Mouse (Mus musculus) C2C12 (cell line): ENCODE results near the gene Cdc37l1.

ENCODE experiments used
- CEBPB ChIP-seq: IDR thresholded peaks from one replicate; pipeline ENCODE4 v1.6.1; 2011; ENCODE audit warnings: low read depth, mild to moderate bottlenecking, control low read depth, moderate library complexity
- CTCF ChIP-seq: IDR thresholded peaks from one replicate; pipeline ENCODE4 v1.5.1; 2011; ENCODE audit not compliant: control insufficient read depth, insufficient read depth, insufficient read length
- FOSL1 ChIP-seq: IDR thresholded peaks from one replicate; pipeline ENCODE4 v1.8.0; 2011; ENCODE audit warnings: mild to moderate bottlenecking, low read length; ENCODE audit not compliant: poor library complexity, insufficient read depth, severe bottlenecking
- MAX ChIP-seq: IDR thresholded peaks from one replicate; pipeline ENCODE4 v1.6.1; 2011; ENCODE audit warnings: mild to moderate bottlenecking, control low read depth
- MYOD1 ChIP-seq: IDR thresholded peaks from one replicate; pipeline ENCODE4 v1.6.1; 2011; ENCODE audit warnings: low read depth; ENCODE audit not compliant: control insufficient read depth, insufficient read length
- MYOG ChIP-seq: IDR thresholded peaks from one replicate; pipeline ENCODE4 v1.6.1; 2011; ENCODE audit not compliant: control insufficient read depth, insufficient read length; ENCODE audit errors: extremely low read depth
- USF1 ChIP-seq: IDR thresholded peaks from one replicate; pipeline ENCODE4 v1.6.1; 2011; ENCODE audit warnings: low read depth, mild to moderate bottlenecking, control low read depth, moderate library complexity

- TF ChIP-seq CTCF (no peak), USF1 (no peak), MAX (no peak), MYOG (no peak), MYOD1 (no peak), CEBPB (no peak), FOSL1 (no peak)
These were observed 56.0 kb downstream of the Cdc37l1 start for GRCm38 (mm10) chr19:29045956-29046650.
